Comparison of ENCODE assay signal across 8 mouse cellular contexts in the genomic region with DNA sequence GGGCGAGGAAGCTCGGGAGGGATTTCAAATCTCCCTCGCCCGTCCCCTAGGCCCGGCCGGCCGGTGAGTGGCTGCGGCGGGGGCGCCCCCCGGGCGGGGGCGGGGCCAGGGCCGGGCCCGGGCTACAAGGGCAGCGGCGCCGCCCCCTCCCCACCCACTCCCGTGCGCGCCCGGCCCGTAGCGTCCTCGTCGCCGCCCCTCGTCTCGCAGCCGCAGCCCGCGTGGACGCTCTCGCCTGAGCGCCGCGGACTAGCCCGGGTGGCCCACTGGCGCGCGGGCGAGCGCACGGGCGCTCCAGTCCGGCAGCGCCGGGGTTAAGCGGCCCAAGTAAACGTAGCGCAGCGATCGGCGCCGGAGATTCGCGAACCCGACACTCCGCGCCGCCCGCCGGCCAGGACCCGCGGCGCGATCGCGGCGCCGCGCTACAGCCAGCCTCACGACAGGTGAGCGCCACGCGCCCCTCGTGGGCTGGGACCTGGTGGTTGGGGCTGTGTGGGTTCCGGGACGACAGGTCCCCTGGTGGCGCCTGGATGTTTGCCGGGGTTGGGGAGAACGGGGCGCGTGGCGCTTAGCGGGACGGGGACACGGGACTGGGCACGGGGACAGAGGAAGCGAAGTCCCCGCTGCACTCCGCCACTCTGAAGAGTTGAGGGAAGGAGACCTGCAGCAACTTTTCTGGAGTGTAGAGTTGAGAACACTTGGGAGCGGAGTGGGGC. TPM values are rescaled to one million over a fixed set of nuclear protein-coding genes. Genes with fewer than 3 reads are reported as not detected.
DNase-seq lines count a peak whose midpoint lies in the region; ATAC-seq and TF ChIP-seq lines count a peak whose summit lies in the region.

Gene Dnmt3b, plus strand, starts transcription at position 153 of the 716 bp plus-strand sequence.

- peak; percentile 80 to 83 for DNase-seq in cerebellum, postnatal 10 days
- DNase-seq in gastrocnemius, adult 2 months: peak; percentile 75
- peak; percentile 76 for DNase-seq in hindbrain, embryonic 14.5 days (ENCODE audit: low spot score)
- DNase-seq in left cerebral cortex, postnatal 25 days (ENCODE audit: low spot score in 2 of 2): peak; percentile 33 to 59
- DNase-seq in right cerebral cortex, adult 2 months (ENCODE audit: low spot score in 2 of 2): peak; percentile 17 to 44
- DNase-seq in urinary bladder, postnatal 4 days (ENCODE audit: low spot score in 2 of 2): peak; percentile 60 to 67

- under 1% methylated on average over 84 of the region's 93 CpGs for WGBS in hindbrain, embryonic 14.5 days

- H3K4me3 ChIP-seq in gastrocnemius, adult 2 months: peak within 1 kb of the TSS; percentile 96
- peak within 1 kb of the TSS; percentile 65 for H3K4me3 ChIP-seq in hindbrain, embryonic 14.5 days (replicated peaks; ENCODE audit: low read length)
- peak within 1 kb of the TSS; percentile 90 for H3K4me3 ChIP-seq in megakaryocyte, embryonic 14.5 days (replicated peaks)

- H3K4me1 ChIP-seq in hindbrain, embryonic 14.5 days (replicated peaks; ENCODE audit: control insufficient read depth, insufficient read depth, low read length): peaks cover 10% of the 10 kb centered on the region
- peaks cover 53% of the 10 kb centered on the region for H3K4me1 ChIP-seq in megakaryocyte, embryonic 14.5 days

- intact Hi-C loops in gastrocnemius, adult 2 months (cut with DNase I): loop anchor here (2.0 kb wide), 1 partner anchor 17 kb away; the partner anchor contains the start of gene Commd7
- intact Hi-C loops in left cerebral cortex, postnatal 25 days (cut with DNase I): no loop called here

- H3K27ac ChIP-seq in gastrocnemius, adult 2 months: peak within 1 kb of the TSS; percentile 78
- peak within 1 kb of the TSS; percentile 32; the same call in 1 of the 2 replicates for H3K27ac ChIP-seq in hindbrain, embryonic 14.5 days

- TF ChIP-seq CTCF in gastrocnemius, adult 2 months (IDR thresholded peaks at IDR 0.05): peak; percentile 11; the same call in 1 of the 2 replicates

- peak within 1 kb of the TSS; percentile 71 for H3K4me2 ChIP-seq in hindbrain, embryonic 14.5 days (replicated peaks)

- no peaks in the 10 kb centered on the region for H3K9me3 ChIP-seq in hindbrain, embryonic 14.5 days (ENCODE audit: control insufficient read depth, low read length)
- no peaks in the 10 kb centered on the region for H3K9me3 ChIP-seq in megakaryocyte, embryonic 14.5 days

- peak; percentile 69 for ATAC-seq in activated CD4-positive, CD25-positive, alpha-beta regulatory T cell, adult 4 months
- peak; percentile 90 for ATAC-seq in hindbrain, embryonic 14.5 days (ENCODE audit: low FRiP score)

- no peaks in the 10 kb centered on the region for H3K36me3 ChIP-seq in hindbrain, embryonic 14.5 days (replicated peaks; ENCODE audit: control insufficient read depth, insufficient read depth)
- H3K36me3 ChIP-seq in megakaryocyte, embryonic 14.5 days (replicated peaks; ENCODE audit: low read length): peaks cover 25% of the 10 kb centered on the region

- H3K9ac ChIP-seq in hindbrain, embryonic 14.5 days: peak within 1 kb of the TSS; percentile 72

- peaks cover 8% of the 10 kb centered on the region; the same call in 1 of the 2 replicates for H3K27me3 ChIP-seq in hindbrain, embryonic 14.5 days (ENCODE audit: control insufficient read depth, insufficient read depth, low read length)
- no peaks in the 10 kb centered on the region for H3K27me3 ChIP-seq in megakaryocyte, embryonic 14.5 days (replicated peaks)

RNA-seq across cellular contexts. Expression of gene Dnmt3b, which starts in this region (rescaled TPM):
- polyA plus RNA-seq in activated CD4-positive, CD25-positive, alpha-beta regulatory T cell, adult 4 months (2017; shearing (Covaris generic)): 1 to 10 TPM; 3.7 to 5.8 TPM
- under 1 TPM; 0.56 to 0.89 TPM for total RNA-seq in gastrocnemius, adult 2 months (2021)
- 4.2 and 4.3 TPM in 2 replicates for polyA plus RNA-seq in hindbrain, embryonic 14.5 days (2014; fragmentation: Nextera tagmentation; extraction: Ambion mirVana)
- total RNA-seq in left cerebral cortex, postnatal 25 days (2021): 1 to 10 TPM in 1 of 2 experiments, under 1 TPM in 1; 0.85 to 1.5 TPM
- polyA plus RNA-seq in megakaryocyte, embryonic 14.5 days (2012; ENCODE audit: insufficient read depth, low replicate concordance): 20.5 and 26.4 TPM in 2 replicates

Comparison
In these comparisons a context has a peak if more than half of its experiments do, and no peak if none do; other contexts are left out.
1. Peak in every context shown above with its lines: DNase-seq, ATAC-seq, H3K4me3 ChIP-seq and H3K27ac ChIP-seq.
2. Peak in DNase-seq, H3K4me3 ChIP-seq and H3K27ac ChIP-seq in gastrocnemius, adult 2 months; RNA of the gene not detected or under 1 TPM.
3. DNase-seq: peak in every context shown above with its lines; median percentile 82 in cerebellum, postnatal 10 days; 76 in hindbrain, embryonic 14.5 days; 75 in gastrocnemius, adult 2 months; 64 in urinary bladder, postnatal 4 days; 46 in left cerebral cortex, postnatal 25 days; 30 in right cerebral cortex, adult 2 months.